Mouse (Mus musculus) spleen, adult 2 months (tissue): Measurements from ENCODE around the gene Snrpd3.

Experiments
- CTCF ChIP-seq: fragments of 200-500 bp; IDR thresholded peaks from 2 replicates; pipeline ENCODE4 v1.5.1; 2011; ENCODE audit warnings: mild to moderate bottlenecking, inconsistent platforms; ENCODE audit not compliant: insufficient read depth, insufficient read length, insufficient replicate concordance; ENCODE audit errors: extremely low read depth
- POLR2A ChIP-seq: fragments of 200-500 bp; IDR thresholded peaks from 2 replicates; pipeline ENCODE4 v1.6.1; 2011; ENCODE audit warnings: low read depth, low read length, inconsistent platforms

- no peak for TF ChIP-seq POLR2A
- no peak for TF ChIP-seq CTCF
These were observed 17.6 kb downstream of the Snrpd3 start for GRCm38 (mm10) chr10:75534934-75535333.
